In the genomic region with DNA sequence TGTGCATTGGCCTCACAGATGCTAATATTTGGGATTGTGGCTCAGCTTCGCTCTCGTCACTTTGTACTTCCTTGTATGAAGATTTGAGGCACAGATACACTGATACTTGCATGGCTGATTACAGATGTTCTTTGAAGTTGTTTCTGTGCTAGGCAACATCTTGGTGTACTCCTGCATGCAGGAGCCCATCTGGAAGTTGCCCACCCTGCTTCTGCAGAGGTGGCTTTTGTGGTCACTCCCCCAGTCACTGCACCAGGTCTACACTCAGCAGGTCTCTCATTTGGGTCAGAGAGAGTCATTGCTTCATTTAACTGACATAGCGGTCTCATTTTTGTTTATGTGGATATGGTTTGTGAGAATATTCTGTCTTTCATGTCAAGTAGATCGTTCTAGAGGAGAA, we compare ENCODE assay signal across 22 mouse cellular contexts. TPM values are rescaled to one million over a fixed set of nuclear protein-coding genes. Genes with fewer than 3 reads are reported as not detected.
DNase-seq lines count a peak whose midpoint lies in the region; ATAC-seq and TF ChIP-seq lines count a peak whose summit lies in the region.
"Had no signal": no experiment of that assay in that cellular context is flagged by ENCODE, and none has a peak within 500 bp of the region (broad histone marks: within the 10 kb centered on the region; RNA-seq: fewer than 3 reads in every experiment).

No protein-coding gene starts in this region.

- H3K4me2 ChIP-seq in kidney, embryonic 15.5 days = no peak overlapping the region
- H3K4me2 ChIP-seq in midbrain, postnatal 0 days (ENCODE audit: low read depth, low read length, poor library complexity, severe bottlenecking) = no peak overlapping the region
- H3K4me2 ChIP-seq: embryonic facial prominence, embryonic 15.5 days; forebrain, embryonic 12.5 days; hindbrain, embryonic 15.5 days; liver, embryonic 12.5 days; midbrain, embryonic 15.5 days; neural tube, embryonic 12.5 days had no signal

- H3K9ac ChIP-seq in kidney, embryonic 15.5 days = no peak overlapping the region
- no peak overlapping the region for H3K9ac ChIP-seq in midbrain, postnatal 0 days (replicated peaks; ENCODE audit: low read length, poor library complexity, severe bottlenecking)
- H3K9ac ChIP-seq: embryonic facial prominence, embryonic 15.5 days; forebrain, embryonic 12.5 days; hindbrain, embryonic 15.5 days; liver, embryonic 12.5 days; midbrain, embryonic 15.5 days; neural tube, embryonic 12.5 days had no signal

- peaks cover 14% of the 10 kb centered on the region for H3K4me1 ChIP-seq in kidney, embryonic 15.5 days
- H3K4me1 ChIP-seq in midbrain, postnatal 0 days (ENCODE audit: insufficient read depth, low read length) = no peaks in the 10 kb centered on the region

- ATAC-seq in kidney, embryonic 15.5 days (replicated peaks; ENCODE audit: low FRiP score) = 0 out of 2 replicates have a peak, but pooled peaks have one; percentile 27
- ATAC-seq in granulocyte monocyte progenitor cell, adult 5-6 weeks (replicated peaks; ENCODE audit: poor library complexity, severe bottlenecking) = peak; percentile 31
- no peak for ATAC-seq in midbrain, postnatal 0 days (ENCODE audit: low FRiP score)
- ATAC-seq: liver, embryonic 12.5 days; lung, postnatal 0 days; midbrain, embryonic 15.5 days had no signal

- 76% methylated on average over 4 of the region's 4 CpGs for WGBS in kidney, embryonic 15.5 days
- 94% methylated on average over 4 of the region's 4 CpGs for WGBS in midbrain, postnatal 0 days

- H3K27ac ChIP-seq in kidney, embryonic 15.5 days = no peak overlapping the region
- no peak overlapping the region for H3K27ac ChIP-seq in midbrain, postnatal 0 days (ENCODE audit: low read depth, low read length)
- H3K27ac ChIP-seq: embryonic facial prominence, embryonic 10.5 days; embryonic facial prominence, embryonic 15.5 days; forebrain, embryonic 12.5 days; hindbrain, embryonic 10.5 days; hindbrain, embryonic 15.5 days; liver, embryonic 12.5 days; midbrain, embryonic 10.5 days; midbrain, embryonic 15.5 days; neural tube, embryonic 12.5 days had no signal

- no peak for TF ChIP-seq CTCF in midbrain, postnatal 0 days (IDR thresholded peaks at IDR 0.05)

- H3K4me3 ChIP-seq in kidney, embryonic 15.5 days (replicated peaks) = no peak overlapping the region
- no peak overlapping the region for H3K4me3 ChIP-seq in midbrain, postnatal 0 days (ENCODE audit: low read depth, low read length)
- H3K4me3 ChIP-seq: embryonic facial prominence, embryonic 10.5 days; embryonic facial prominence, embryonic 15.5 days; forebrain, embryonic 12.5 days; hindbrain, embryonic 10.5 days; hindbrain, embryonic 15.5 days; liver, embryonic 12.5 days; midbrain, embryonic 10.5 days; midbrain, embryonic 15.5 days; neural tube, embryonic 12.5 days had no signal

- no peak for DNase-seq in kidney, adult 18-20 months
- peak; percentile 40 for DNase-seq in thymus, postnatal 25 days
- DNase-seq in thymus, postnatal 4 days = no peak
- DNase-seq in splenic B cell, adult 2 months (ENCODE audit: low read depth, low spot score) = peak; percentile 11
- DNase-seq in frontal cortex, adult 2 months (ENCODE audit: extremely low spot score in 1 of 2, low spot score in 1 of 2) = no peak
- DNase-seq in midbrain, postnatal 0 days (ENCODE audit: low spot score) = no peak
- DNase-seq: cerebellum, adult 18-20 months; cerebellum, postnatal 14 days; heart, postnatal 14 days; right cerebral cortex, adult 18-20 months had no signal

- H3K9me3 ChIP-seq in kidney, embryonic 15.5 days (replicated peaks) = no peaks in the 10 kb centered on the region
- no peaks in the 10 kb centered on the region for H3K9me3 ChIP-seq in midbrain, postnatal 0 days (ENCODE audit: low read length)
- H3K9me3 ChIP-seq: embryonic facial prominence, embryonic 10.5 days; embryonic facial prominence, embryonic 15.5 days; forebrain, embryonic 12.5 days; hindbrain, embryonic 10.5 days; hindbrain, embryonic 15.5 days; liver, embryonic 12.5 days; midbrain, embryonic 10.5 days; midbrain, embryonic 15.5 days; neural tube, embryonic 12.5 days had no signal

- H3K36me3 ChIP-seq in kidney, embryonic 15.5 days = no peaks in the 10 kb centered on the region
- no peaks in the 10 kb centered on the region for H3K36me3 ChIP-seq in splenic B cell, adult 2 months (ENCODE audit: control insufficient read depth, insufficient read depth, low read length, poor library complexity, severe bottlenecking)
- no peaks in the 10 kb centered on the region for H3K36me3 ChIP-seq in midbrain, postnatal 0 days (ENCODE audit: insufficient read depth, low read length)
- H3K36me3 ChIP-seq: embryonic facial prominence, embryonic 10.5 days; embryonic facial prominence, embryonic 15.5 days; forebrain, embryonic 12.5 days; hindbrain, embryonic 10.5 days; hindbrain, embryonic 15.5 days; liver, embryonic 12.5 days; midbrain, embryonic 10.5 days; midbrain, embryonic 15.5 days; neural tube, embryonic 12.5 days had no signal

- no peaks in the 10 kb centered on the region for H3K27me3 ChIP-seq in kidney, embryonic 15.5 days
- no peaks in the 10 kb centered on the region for H3K27me3 ChIP-seq in splenic B cell, adult 2 months (ENCODE audit: control insufficient read depth, insufficient read depth, low read length, poor library complexity, severe bottlenecking)
- no peaks in the 10 kb centered on the region for H3K27me3 ChIP-seq in midbrain, postnatal 0 days (ENCODE audit: insufficient read depth, low read length)
- H3K27me3 ChIP-seq: embryonic facial prominence, embryonic 15.5 days; forebrain, embryonic 12.5 days; hindbrain, embryonic 15.5 days; liver, embryonic 12.5 days; midbrain, embryonic 15.5 days; neural tube, embryonic 12.5 days had no signal

RNA-seq across cellular contexts. Expression of a gene that starts 22.9 kb away (rescaled TPM):
- polyA plus RNA-seq in kidney, embryonic 15.5 days (2015; fragmentation: Nextera tagmentation; extraction: Ambion mirVana) = 4.6 and 5.9 TPM in 2 replicates
- total RNA-seq in granulocyte monocyte progenitor cell, adult 5-6 weeks (2014; fragmentation: Nextera tagmentation) = 1.4 and 5.4 TPM in 2 replicates
- 0.62 and 0.69 TPM in 2 replicates for total RNA-seq in granulocyte monocyte progenitor cell, adult 5-6 weeks (2017)
- 96.0 and 102 TPM in 2 replicates for polyA plus RNA-seq in frontal cortex, adult 2 months (2012; rRNA removed)
- 37.5 and 40.9 TPM in 2 replicates for total RNA-seq in midbrain, postnatal 0 days (2014; rRNA removed)
- 10.6 and 10.8 TPM in 2 replicates for polyA plus RNA-seq in midbrain, postnatal 0 days (2015; fragmentation: Nextera tagmentation; extraction: Ambion mirVana)

Comparison
In these comparisons a context has a peak if more than half of its experiments do, and no peak if none do; other contexts are left out.
1. DNase-seq: peak in thymus, postnatal 25 days (single experiment) and splenic B cell, adult 2 months (single experiment); none in kidney, adult 18-20 months (single experiment), thymus, postnatal 4 days (single experiment), frontal cortex, adult 2 months (0 of 2) and midbrain, postnatal 0 days (single experiment).